Mouse (Mus musculus) heart, embryonic 15.5 days (tissue): ENCODE data around the gene 4931422A03Rik. TPM values are rescaled to one million over a fixed set of nuclear protein-coding genes. Genes with fewer than 3 reads are reported as not detected.

ENCODE experiments used
- ATAC-seq: fragments of 200-750 bp; cut with Nextera tagmentation; replicated peaks from 2 replicates; pipeline ENCODE4 v1.8.0; 2017; ENCODE audit warnings: low read depth, moderate TSS enrichment; ENCODE audit not compliant: insufficient number of reproducible peaks, insufficient read depth, low FRiP score
- H3K27ac ChIP-seq: fragments of 300-500 bp; sonication (generic); 2 replicates; pipeline ENCODE4 v1.5.1; 2015; ENCODE audit warnings: mild to moderate bottlenecking, inconsistent platforms
- H3K27me3 ChIP-seq: fragments of 300-500 bp; sonication (generic); 2 replicates; pipeline ENCODE4 v1.6.1; 2015; ENCODE audit warnings: inconsistent platforms
- H3K36me3 ChIP-seq: fragments of 300-500 bp; sonication (generic); 2 replicates; pipeline ENCODE4 v1.6.1; 2015; ENCODE audit warnings: mild to moderate bottlenecking, inconsistent platforms
- H3K4me1 ChIP-seq: fragments of 300-500 bp; sonication (generic); replicated peaks from 2 replicates; pipeline ENCODE4 v1.6.1; 2015; ENCODE audit warnings: inconsistent platforms
- H3K4me2 ChIP-seq: fragments of 300-500 bp; sonication (generic); 2 replicates; pipeline ENCODE4 v1.6.1; 2015; ENCODE audit warnings: inconsistent platforms, mild to moderate bottlenecking, moderate library complexity
- H3K4me3 ChIP-seq: fragments of 300-500 bp; sonication (generic); 2 replicates; pipeline ENCODE4 v1.5.1; 2015; ENCODE audit warnings: mild to moderate bottlenecking, inconsistent platforms
- H3K9ac ChIP-seq: fragments of 300-500 bp; sonication (generic); 2 replicates; pipeline ENCODE4 v1.6.1; 2015; ENCODE audit warnings: mild to moderate bottlenecking, inconsistent platforms
- H3K9me3 ChIP-seq: fragments of 300-500 bp; sonication (generic); replicated peaks from 2 replicates; pipeline ENCODE4 v1.6.1; 2016; ENCODE audit warnings: inconsistent platforms
- WGBS: fragments of 180-500 bp; shearing (Covaris S2); methylation state at CpG from one replicate; pipeline ENCODE4 v1.1.7; 2015; ENCODE audit warnings: mixed read lengths; 5-methylcytosine and 5-hydroxymethylcytosine counted together
- polyA plus RNA-seq: library from polyadenylated mRNA; unstranded; fragments of >200 nt; fragmentation: Nextera tagmentation; extraction: Ambion mirVana; gene quantifications from 2 replicates; pipeline ENCODE4 v1.2.1, GENCODE M21; 2015

The 4931422A03Rik gene
- polyA plus RNA-seq, 1 experiment from 2014 or later: 1.8 TPM

DNA sequence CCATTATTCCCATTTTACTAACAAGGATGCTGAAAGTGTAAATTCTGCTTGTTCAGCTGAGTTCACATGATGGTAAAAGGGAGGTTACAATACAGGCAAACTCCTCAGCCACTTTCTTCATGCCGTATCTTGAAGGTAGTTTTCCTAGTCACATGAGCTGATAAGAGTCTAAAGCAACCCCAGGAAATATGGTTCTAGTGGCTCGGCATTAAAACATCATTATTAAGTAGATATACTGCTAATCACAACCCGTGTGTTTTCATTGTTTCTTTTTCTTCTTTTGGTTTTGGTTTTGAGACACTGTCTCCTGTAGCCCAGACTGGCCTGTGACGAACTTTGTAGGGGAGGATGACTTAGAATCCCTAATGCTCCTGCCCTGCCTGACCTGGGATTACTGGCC, 60.0 kb downstream of the 4931422A03Rik start:
- Histone ChIP-seq H3K27ac (no peak overlapping the region), H3K4me3 (no peak overlapping the region), H3K9ac (no peak overlapping the region), H3K36me3 (no peaks in the 10 kb centered on the region), H3K27me3 (peaks cover 52% of the 10 kb centered on the region), H3K4me2 (no peak overlapping the region), H3K9me3 (no peaks in the 10 kb centered on the region), H3K4me1 (peaks cover 14% of the 10 kb centered on the region)
- 68% methylated on average over 4 of the region's 4 CpGs for WGBS
- ATAC-seq: no peak

DNA sequence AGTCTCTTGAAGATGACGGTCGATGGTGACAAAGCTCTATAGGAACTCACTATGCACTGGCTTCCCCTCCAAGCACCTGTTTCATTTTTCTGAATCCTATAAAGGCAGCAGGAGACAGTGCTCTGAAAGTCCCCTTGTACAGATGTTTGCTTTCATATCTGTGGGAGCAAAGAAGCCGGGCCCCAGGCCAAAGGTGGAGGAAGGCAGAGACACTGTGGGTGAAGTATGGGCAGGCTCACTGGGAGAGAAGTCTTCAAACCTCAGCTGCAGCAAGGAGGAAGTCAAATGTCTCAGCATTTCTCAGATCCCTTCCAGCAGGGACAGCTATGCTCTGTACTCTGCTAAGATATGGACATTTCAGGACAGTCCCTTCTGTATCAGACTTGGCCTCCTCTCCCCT, 62.8 kb downstream of the 4931422A03Rik start:
- H3K27ac ChIP-seq: no peak overlapping the region
- H3K4me3 ChIP-seq: no peak overlapping the region
- H3K27me3 ChIP-seq: peaks cover 31% of the 10 kb centered on the region
- H3K9ac ChIP-seq: no peak overlapping the region
- H3K4me2 ChIP-seq: no peak overlapping the region
- H3K9me3 ChIP-seq: no peaks in the 10 kb centered on the region
- no peak for ATAC-seq
- peaks cover 7% of the 10 kb centered on the region for H3K4me1 ChIP-seq
- WGBS: 81% methylated on average over 3 of the region's 3 CpGs
- H3K36me3 ChIP-seq: no peaks in the 10 kb centered on the region

GRCm38 (mm10) chr2:103962349-103962748, 65.8 kb downstream of the 4931422A03Rik start:
- 64% methylated on average over 4 of the region's 4 CpGs for WGBS
- Histone ChIP-seq H3K4me1 (0 out of 2 replicates have a peak, but pooled peaks cover 4% of the 10 kb centered on the region), H3K9ac (no peak overlapping the region), H3K27ac (no peak overlapping the region), H3K9me3 (no peaks in the 10 kb centered on the region), H3K4me2 (no peak overlapping the region), H3K36me3 (no peaks in the 10 kb centered on the region), H3K4me3 (no peak overlapping the region), H3K27me3 (peaks cover 18% of the 10 kb centered on the region)
- no peak for ATAC-seq

- no peak overlapping the region for H3K4me3 ChIP-seq
These were observed 68.6 kb downstream of the 4931422A03Rik start for GRCm38 (mm10) chr2:103959574-103959973.

GRCm38 (mm10) chr2:103959066-103959465, 69.1 kb downstream of the 4931422A03Rik start:
- WGBS: 84% methylated on average over 5 of the region's 5 CpGs
- no peaks in the 10 kb centered on the region for H3K9me3 ChIP-seq
- 0 out of 2 replicates have a peak, but pooled peaks cover 4% of the 10 kb centered on the region for H3K4me1 ChIP-seq
- peaks cover 11% of the 10 kb centered on the region; the same call in 1 of the 2 replicates for H3K27me3 ChIP-seq
- no peak overlapping the region for H3K27ac ChIP-seq
- H3K4me3 ChIP-seq: no peak overlapping the region
- no peaks in the 10 kb centered on the region for H3K36me3 ChIP-seq
- H3K4me2 ChIP-seq: no peak overlapping the region
- H3K9ac ChIP-seq: no peak overlapping the region
- no peak for ATAC-seq

More at GRCm38 (mm10) chr2:103959574-103959973, 68.6 kb downstream of the 4931422A03Rik start:
- no peak overlapping the region for H3K27ac ChIP-seq
- H3K4me1 ChIP-seq: 0 out of 2 replicates have a peak, but pooled peaks cover 4% of the 10 kb centered on the region
- H3K4me2 ChIP-seq: no peak overlapping the region
- ATAC-seq: no peak
- no peaks in the 10 kb centered on the region for H3K9me3 ChIP-seq
- 86% methylated on average over 6 of the region's 6 CpGs for WGBS
- no peak overlapping the region for H3K9ac ChIP-seq
- no peaks in the 10 kb centered on the region for H3K36me3 ChIP-seq
- H3K27me3 ChIP-seq: peaks cover 11% of the 10 kb centered on the region; the same call in 1 of the 2 replicates

DNA sequence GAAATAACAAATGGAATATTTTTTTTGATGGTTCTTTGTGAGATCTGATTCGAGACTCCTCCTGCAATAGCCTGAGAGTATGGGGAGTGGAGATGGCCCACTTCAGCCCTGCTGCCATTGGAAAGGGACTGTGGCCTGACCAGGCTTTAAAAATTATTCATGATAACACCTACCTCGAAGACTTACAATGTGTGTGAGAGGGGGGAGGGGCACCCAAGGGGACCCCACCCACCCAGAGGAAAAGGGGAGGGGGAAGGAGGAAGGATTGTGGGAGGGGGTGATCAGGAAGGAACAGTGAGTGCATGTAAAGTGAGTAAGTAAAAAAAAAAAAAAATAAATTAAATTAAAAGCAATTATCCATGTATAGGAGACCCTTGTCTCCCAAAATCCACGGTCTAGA, 69.5 kb downstream of the 4931422A03Rik start:
- Histone ChIP-seq H3K9ac (no peak overlapping the region), H3K27me3 (peaks cover 11% of the 10 kb centered on the region; the same call in 1 of the 2 replicates), H3K4me1 (0 out of 2 replicates have a peak, but pooled peaks cover 4% of the 10 kb centered on the region), H3K27ac (no peak overlapping the region), H3K36me3 (no peaks in the 10 kb centered on the region), H3K4me2 (no peak overlapping the region), H3K4me3 (no peak overlapping the region), H3K9me3 (no peaks in the 10 kb centered on the region)
- ATAC-seq: no peak
- WGBS: 56% methylated on average over 3 of the region's 3 CpGs

GRCm38 (mm10) chr2:103957649-103958546, 70.3 kb downstream of the 4931422A03Rik start, which contains the start of gene Lmo2:
Gene Lmo2, plus strand, starts transcription at chr2:103957986.
- Histone ChIP-seq H3K4me3 (no peak within 1 kb of the TSS), H3K4me1 (0 out of 2 replicates have a peak, but pooled peaks cover 4% of the 10 kb centered on the region), H3K4me2 (no peak within 1 kb of the TSS), H3K9ac (no peak within 1 kb of the TSS), H3K27ac (no peak within 1 kb of the TSS), H3K9me3 (no peaks in the 10 kb centered on the region), H3K27me3 (peaks cover 12% of the 10 kb centered on the region; the same call in 1 of the 2 replicates), H3K36me3 (no peaks in the 10 kb centered on the region)
- WGBS: 37% methylated on average over 10 of the region's 10 CpGs
- no peak for ATAC-seq

GRCm38 (mm10) chr2:103956867-103957266, 71.3 kb downstream of the 4931422A03Rik start:
- no peak for ATAC-seq
- Histone ChIP-seq H3K9me3 (no peaks in the 10 kb centered on the region), H3K4me1 (0 out of 2 replicates have a peak, but pooled peaks cover 4% of the 10 kb centered on the region), H3K27me3 (peaks cover 18% of the 10 kb centered on the region; the same call in 1 of the 2 replicates), H3K4me2 (no peak overlapping the region), H3K27ac (no peak overlapping the region), H3K4me3 (no peak overlapping the region), H3K9ac (no peak overlapping the region), H3K36me3 (no peaks in the 10 kb centered on the region)
- 76% methylated on average over 6 of the region's 6 CpGs for WGBS

- WGBS: 76% methylated on average over 3 of the region's 3 CpGs
- Histone ChIP-seq H3K4me1 (0 out of 2 replicates have a peak, but pooled peaks cover 4% of the 10 kb centered on the region), H3K27me3 (peaks cover 15% of the 10 kb centered on the region; the same call in 1 of the 2 replicates), H3K27ac (no peak overlapping the region), H3K36me3 (no peaks in the 10 kb centered on the region), H3K9ac (no peak overlapping the region), H3K9me3 (no peaks in the 10 kb centered on the region), H3K4me3 (no peak overlapping the region), H3K4me2 (no peak overlapping the region)
- no peak for ATAC-seq
These were observed 72.4 kb downstream of the 4931422A03Rik start for GRCm38 (mm10) chr2:103955714-103956113.

DNA sequence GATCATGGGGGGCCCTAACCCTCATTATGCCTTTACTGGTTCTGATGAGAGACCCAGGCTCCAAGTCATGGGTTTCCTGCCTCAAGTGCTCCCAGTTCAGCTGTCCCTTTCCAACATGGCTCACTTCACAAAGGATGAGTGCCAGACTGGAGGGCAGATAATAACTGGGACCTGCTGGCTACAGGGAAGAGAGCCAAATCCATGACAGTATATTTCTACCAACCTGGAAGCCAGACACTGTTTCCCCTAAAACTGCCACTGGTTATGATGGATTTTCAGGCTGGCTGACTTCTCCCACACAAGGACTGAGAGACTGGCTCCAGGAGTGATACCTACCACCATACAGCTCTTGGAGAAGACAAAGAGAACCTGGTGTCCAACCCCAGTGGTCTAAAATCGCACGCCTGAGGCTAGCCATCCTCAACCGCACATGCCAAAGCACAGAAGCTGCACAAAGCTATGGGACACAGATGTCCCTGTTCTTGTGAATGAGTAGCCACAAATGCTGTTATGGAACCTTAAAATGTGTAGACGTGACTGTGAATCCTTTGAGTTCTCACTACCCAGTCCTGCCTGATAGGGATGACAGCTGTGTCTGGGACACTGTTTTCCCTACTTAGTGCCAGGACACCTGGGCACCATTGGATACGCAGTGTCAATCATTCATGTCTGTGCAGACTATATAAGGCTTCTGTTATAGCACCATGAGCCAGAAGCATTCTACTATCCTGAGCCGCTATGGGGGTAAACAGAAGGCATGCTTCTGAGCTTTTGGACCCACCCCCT, 74.9 kb downstream of the 4931422A03Rik start:
- no peak for ATAC-seq
- H3K4me3 ChIP-seq: no peak overlapping the region
- no peak overlapping the region for H3K4me2 ChIP-seq
- H3K27me3 ChIP-seq: peaks cover 15% of the 10 kb centered on the region; the same call in 1 of the 2 replicates
- H3K9ac ChIP-seq: no peak overlapping the region
- WGBS: 86% methylated on average over 6 of the region's 6 CpGs
- H3K27ac ChIP-seq: no peak overlapping the region
- 0 out of 2 replicates have a peak, but pooled peaks cover 4% of the 10 kb centered on the region for H3K4me1 ChIP-seq
- no peaks in the 10 kb centered on the region for H3K36me3 ChIP-seq
- no peaks in the 10 kb centered on the region for H3K9me3 ChIP-seq
